Mouse (Mus musculus) lung, postnatal 0 days (tissue): ENCODE results near the gene Slc35f6. TPM values are rescaled to one million over a fixed set of nuclear protein-coding genes. Genes with fewer than 3 reads are reported as not detected.
"Not testable (repeated sequence)": the region's sequence is repeated elsewhere in the genome, so short reads cannot be mapped to it uniquely, and the experiment has no call there.

Experiments
- ATAC-seq: fragments of 200-750 bp; cut with Nextera tagmentation; 2 replicates; pipeline ENCODE4 v1.8.0; 2017; ENCODE audit warnings: moderate library complexity
- DNase-seq: peaks from one replicate; pipeline ENCODE4 v3.0.0-alpha.2; 2016; ENCODE audit warnings: low spot score
- H3K27ac ChIP-seq: fragments of 300-500 bp; sonication (generic); 2 replicates; pipeline ENCODE4 v1.5.1; 2014; ENCODE audit warnings: antibody characterized with exemption, mild to moderate bottlenecking, low read length, mixed read lengths
- H3K27me3 ChIP-seq: fragments of 300-500 bp; sonication (generic); replicated peaks from 2 replicates; pipeline ENCODE4 v1.6.1; 2014; ENCODE audit warnings: low read length, mixed read lengths; ENCODE audit not compliant: insufficient read depth
- H3K36me3 ChIP-seq: fragments of 300-500 bp; sonication (generic); 2 replicates; pipeline ENCODE4 v1.6.1; 2014; ENCODE audit warnings: low read length, mixed read lengths; ENCODE audit not compliant: insufficient read depth
- H3K4me1 ChIP-seq: fragments of 300-500 bp; sonication (generic); 2 replicates; pipeline ENCODE4 v1.6.1; 2014; ENCODE audit warnings: antibody characterized with exemption, low read depth, low read length, mixed read lengths; ENCODE audit not compliant: insufficient read depth
- H3K4me2 ChIP-seq: fragments of 300-500 bp; sonication (generic); replicated peaks from 2 replicates; pipeline ENCODE4 v1.6.1; 2014; ENCODE audit warnings: low read depth, mild to moderate bottlenecking, low read length, moderate library complexity, mixed read lengths
- H3K4me3 ChIP-seq: fragments of 300-500 bp; sonication (generic); 2 replicates; pipeline ENCODE4 v1.5.1; 2014; ENCODE audit warnings: low read depth, low read length
- H3K9ac ChIP-seq: fragments of 300-500 bp; sonication (generic); replicated peaks from 2 replicates; pipeline ENCODE4 v1.6.1; 2014; ENCODE audit warnings: low read depth, mild to moderate bottlenecking
- H3K9me3 ChIP-seq: fragments of 300-500 bp; sonication (generic); 2 replicates; pipeline ENCODE4 v1.6.1; 2016; ENCODE audit warnings: low read length, mixed read lengths
- CTCF ChIP-seq: IDR thresholded peaks from 2 replicates; pipeline ENCODE4 v1.5.1; 2016; ENCODE audit warnings: antibody characterized with exemption, mild to moderate bottlenecking
- EP300 ChIP-seq: IDR thresholded peaks from 2 replicates; pipeline ENCODE4 v1.6.1; 2016; ENCODE audit warnings: antibody characterized with exemption, mild to moderate bottlenecking, control low read depth
- WGBS: fragments of 180-500 bp; shearing (Covaris S2); extraction: QIAGEN DNeasy Blood & Tissue Kit; methylation state at CpG from one replicate; pipeline ENCODE4 v1.1.7; 2014; 5-methylcytosine and 5-hydroxymethylcytosine counted together
- polyA plus RNA-seq: library from polyadenylated mRNA; unstranded; fragments of >200 nt; fragmentation: Nextera tagmentation; extraction: Ambion mirVana; gene quantifications from 2 replicates; pipeline ENCODE4 v1.2.1, GENCODE M21; 2015

Gene Slc35f6
- polyA plus RNA-seq, 1 experiment from 2014 or later = 34.5 TPM

- H3K4me2 ChIP-seq = no peak overlapping the region
- TF ChIP-seq EP300 (no peak), CTCF (no peak)
- ATAC-seq (no peak), DNase-seq (no peak)
- no peaks in the 10 kb centered on the region for H3K27me3 ChIP-seq
- 83% methylated on average over 5 of the region's 5 CpGs for WGBS
- no peaks in the 10 kb centered on the region for H3K36me3 ChIP-seq
- no peak overlapping the region for H3K4me3 ChIP-seq
- no peaks in the 10 kb centered on the region for H3K4me1 ChIP-seq
- no peak overlapping the region for H3K27ac ChIP-seq
- H3K9ac ChIP-seq = no peak overlapping the region
- H3K9me3 ChIP-seq = no peaks in the 10 kb centered on the region
These were observed 34.2 kb downstream of the Slc35f6 start for GRCm38 (mm10) chr5:30681970-30682369.

- H3K36me3 ChIP-seq = no peaks in the 10 kb centered on the region
- no peak overlapping the region for H3K9ac ChIP-seq
- TF ChIP-seq CTCF = peak; percentile 47
- no peak for TF ChIP-seq EP300
- no peaks in the 10 kb centered on the region for H3K4me1 ChIP-seq
- ATAC-seq (no peak), DNase-seq (no peak)
- no peak overlapping the region for H3K4me3 ChIP-seq
- H3K27me3 ChIP-seq = no peaks in the 10 kb centered on the region
- no peak overlapping the region for H3K27ac ChIP-seq
- H3K4me2 ChIP-seq = no peak overlapping the region
- no peaks in the 10 kb centered on the region for H3K9me3 ChIP-seq
These were observed 35.4 kb downstream of the Slc35f6 start for GRCm38 (mm10) chr5:30682967-30683600.

- Histone ChIP-seq H3K36me3 (no peaks in the 10 kb centered on the region), H3K27ac (no peak overlapping the region), H3K4me1 (no peaks in the 10 kb centered on the region), H3K9ac (no peak overlapping the region), H3K4me3 (no peak overlapping the region), H3K27me3 (no peaks in the 10 kb centered on the region), H3K9me3 (no peaks in the 10 kb centered on the region), H3K4me2 (no peak overlapping the region)
- TF ChIP-seq CTCF (peak; percentile 43), EP300 (no peak)
- DNase-seq (no peak), ATAC-seq (no peak)
- WGBS = 72% methylated on average over 3 of the region's 3 CpGs
These were observed 36.3 kb downstream of the Slc35f6 start for GRCm38 (mm10) chr5:30683993-30684392.

- TF ChIP-seq EP300 (no peak), CTCF (peak; percentile 67)
- H3K27me3 ChIP-seq = no peaks in the 10 kb centered on the region
- H3K36me3 ChIP-seq = no peaks in the 10 kb centered on the region
- no peak overlapping the region for H3K27ac ChIP-seq
- no peak overlapping the region for H3K9ac ChIP-seq
- WGBS = 53% methylated on average over 3 of the region's 3 CpGs
- H3K4me2 ChIP-seq = no peak overlapping the region
- no peak overlapping the region for H3K4me3 ChIP-seq
- ATAC-seq (no peak), DNase-seq (peak; percentile 24)
- no peaks in the 10 kb centered on the region for H3K9me3 ChIP-seq
- no peaks in the 10 kb centered on the region for H3K4me1 ChIP-seq
These were observed 39.0 kb downstream of the Slc35f6 start for GRCm38 (mm10) chr5:30686781-30687180.

- Histone ChIP-seq H3K4me1 (no peaks in the 10 kb centered on the region), H3K27ac (no peak overlapping the region), H3K4me3 (no peak overlapping the region), H3K27me3 (no peaks in the 10 kb centered on the region), H3K9me3 (no peaks in the 10 kb centered on the region), H3K36me3 (no peaks in the 10 kb centered on the region), H3K9ac (no peak overlapping the region), H3K4me2 (no peak overlapping the region)
- ATAC-seq (no peak), DNase-seq (no peak)
- TF ChIP-seq EP300 (no peak), CTCF (no peak)
- 65% methylated on average over 8 of the region's 8 CpGs for WGBS
These were observed 52.7 kb downstream of the Slc35f6 start for GRCm38 (mm10) chr5:30700361-30701000.

- not testable (repeated sequence) for DNase-seq, H3K27me3 ChIP-seq, H3K4me3 ChIP-seq, H3K4me2 ChIP-seq, H3K4me1 ChIP-seq, H3K9me3 ChIP-seq, H3K27ac ChIP-seq, H3K9ac ChIP-seq, H3K36me3 ChIP-seq, ATAC-seq
- 20% methylated on average over 4 of the region's 4 CpGs for WGBS
These were observed 53.6 kb downstream of the Slc35f6 start for GRCm38 (mm10) chr5:30701373-30701772.
